Mouse (Mus musculus): Measurements from ENCODE around the gene Rpl32.

- TF ChIP-seq ZNF384 (IDR thresholded peaks at IDR 0.05; ENCODE audit: low read depth, low read length) (no peak), MAFK (IDR thresholded peaks at IDR 0.05; ENCODE audit: insufficient read depth, low read depth, low read length) (no peak)
These were observed 29.6 kb upstream of the Rpl32 start, which contains the start of gene Efcab12 for GRCm38 (mm10) chr6:115838161-115838597.

All from ES-E14 (cell line).